23 mouse cellular contexts compared by ENCODE assay signal in the genomic region with DNA sequence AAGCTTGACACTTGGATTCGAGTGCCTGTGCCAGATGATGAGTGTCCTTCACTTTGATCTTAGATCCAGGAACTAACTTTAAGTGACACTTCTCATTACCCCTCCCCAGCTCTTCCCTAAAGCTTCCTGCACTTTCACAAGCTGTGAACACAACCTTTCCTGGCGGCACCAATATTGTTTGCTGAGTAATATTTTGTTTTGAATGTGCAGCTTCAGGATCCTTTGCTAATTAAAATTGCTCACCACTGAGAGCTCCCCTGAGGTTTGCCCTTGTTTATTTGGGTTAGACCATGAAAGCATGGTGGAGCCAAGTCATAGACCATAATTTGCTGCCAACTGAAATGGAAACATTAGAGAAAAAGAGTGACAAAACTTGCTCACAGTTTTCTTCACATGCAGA.
DNase-seq lines count a peak whose midpoint lies in the region; ATAC-seq and TF ChIP-seq lines count a peak whose summit lies in the region.
"Had no signal": no experiment of that assay in that cellular context is flagged by ENCODE, and none has a peak within 500 bp of the region (broad histone marks: within the 10 kb centered on the region; RNA-seq: fewer than 3 reads in every experiment).

No protein-coding gene starts in this region.

- DNase-seq in cerebellum, postnatal 10 days: peak; percentile 39 to 51
- peak; percentile 42 for DNase-seq in hindbrain, postnatal 0 days (ENCODE audit: low spot score)
- DNase-seq in Muller cell, postnatal 12 days (ENCODE audit: inconsistent ontology term): peak; percentile 76
- peak; percentile 39 for DNase-seq in retina, embryonic 14.5 days (ENCODE audit: low spot score)
- no peak for DNase-seq in layer of hippocampus, adult 18-20 months (ENCODE audit: low spot score in 2 of 2)
- DNase-seq: adrenal gland, postnatal 25 days; gastrocnemius, postnatal 14 days; heart, postnatal 36 days; kidney, adult 9 months; kidney, postnatal 10 days; thymus, adult 2 months; thymus, postnatal 36 days had no signal

- H3K4me3 ChIP-seq in hindbrain, postnatal 0 days (ENCODE audit: low read length): no peak overlapping the region
- H3K4me3 ChIP-seq in hindbrain, embryonic 16.5 days (ENCODE audit: low read length): no peak overlapping the region
- H3K4me3 ChIP-seq: embryonic facial prominence, embryonic 13.5 days; erythroblast, embryonic 14.5 days; heart, embryonic 10.5 days; hindbrain, embryonic 12.5 days; limb, embryonic 13.5 days; lung, embryonic 15.5 days; midbrain, embryonic 12.5 days had no signal

- H3K27me3 ChIP-seq in hindbrain, postnatal 0 days (ENCODE audit: insufficient read depth, low read length): no peaks in the 10 kb centered on the region
- H3K27me3 ChIP-seq in hindbrain, embryonic 16.5 days (replicated peaks; ENCODE audit: control insufficient read depth, insufficient read depth, low read length): no peaks in the 10 kb centered on the region
- H3K27me3 ChIP-seq: embryonic facial prominence, embryonic 13.5 days; hindbrain, embryonic 12.5 days; limb, embryonic 13.5 days; lung, embryonic 15.5 days; midbrain, embryonic 12.5 days had no signal

- 37% methylated on average over 2 of the region's 2 CpGs for WGBS in hindbrain, postnatal 0 days
- 34% methylated on average over 2 of the region's 2 CpGs for WGBS in hindbrain, embryonic 16.5 days

- peaks cover 3% of the 10 kb centered on the region; the same call in 1 of the 2 replicates for H3K4me1 ChIP-seq in hindbrain, postnatal 0 days (ENCODE audit: insufficient read depth, low read length)
- no peaks in the 10 kb centered on the region for H3K4me1 ChIP-seq in hindbrain, embryonic 16.5 days (ENCODE audit: control insufficient read depth, insufficient read depth, low read depth, low read length)
- H3K4me1 ChIP-seq: heart, embryonic 10.5 days; hindbrain, embryonic 12.5 days; limb, embryonic 13.5 days; lung, embryonic 15.5 days had no signal

- no peak overlapping the region for H3K9ac ChIP-seq in hindbrain, postnatal 0 days (replicated peaks; ENCODE audit: low read length)
- no peak overlapping the region for H3K9ac ChIP-seq in hindbrain, embryonic 16.5 days (ENCODE audit: low read depth, low read length)
- H3K9ac ChIP-seq: embryonic facial prominence, embryonic 13.5 days; hindbrain, embryonic 12.5 days; limb, embryonic 13.5 days; lung, embryonic 15.5 days; midbrain, embryonic 12.5 days had no signal

- no peak overlapping the region for H3K4me2 ChIP-seq in hindbrain, postnatal 0 days (ENCODE audit: low read depth, low read length)
- H3K4me2 ChIP-seq in hindbrain, embryonic 16.5 days (ENCODE audit: low read length): no peak overlapping the region
- H3K4me2 ChIP-seq: embryonic facial prominence, embryonic 13.5 days; hindbrain, embryonic 12.5 days; limb, embryonic 13.5 days; liver, embryonic 11.5 days; lung, embryonic 15.5 days; midbrain, embryonic 12.5 days had no signal

- TF ChIP-seq CTCF in hindbrain, postnatal 0 days (IDR thresholded peaks at IDR 0.05; ENCODE audit: low read depth): no peak

- no peak for ATAC-seq in cerebellum, adult (ENCODE audit: insufficient number of reproducible peaks, low FRiP score, low TSS enrichment)
- ATAC-seq in hindbrain, postnatal 0 days: no peak
- no peak for ATAC-seq in hindbrain, embryonic 16.5 days
- ATAC-seq: intestine, postnatal 0 days had no signal

- H3K36me3 ChIP-seq in hindbrain, postnatal 0 days (ENCODE audit: insufficient read depth, low read length): no peaks in the 10 kb centered on the region
- no peaks in the 10 kb centered on the region for H3K36me3 ChIP-seq in hindbrain, embryonic 16.5 days (ENCODE audit: control insufficient read depth, insufficient read depth, low read length)
- H3K36me3 ChIP-seq: embryonic facial prominence, embryonic 13.5 days; heart, embryonic 10.5 days; hindbrain, embryonic 12.5 days; limb, embryonic 13.5 days; lung, embryonic 15.5 days; midbrain, embryonic 12.5 days had no signal

- no peaks in the 10 kb centered on the region for H3K9me3 ChIP-seq in hindbrain, postnatal 0 days (ENCODE audit: low read length)
- no peaks in the 10 kb centered on the region for H3K9me3 ChIP-seq in hindbrain, embryonic 16.5 days (ENCODE audit: control insufficient read depth, low read length)
- H3K9me3 ChIP-seq: embryonic facial prominence, embryonic 13.5 days; heart, embryonic 10.5 days; hindbrain, embryonic 12.5 days; limb, embryonic 13.5 days; lung, embryonic 15.5 days; midbrain, embryonic 12.5 days had no signal

- no peak overlapping the region for H3K27ac ChIP-seq in hindbrain, postnatal 0 days
- H3K27ac ChIP-seq in hindbrain, embryonic 16.5 days (ENCODE audit: low read depth, low read length): no peak overlapping the region
- H3K27ac ChIP-seq: embryonic facial prominence, embryonic 13.5 days; heart, embryonic 10.5 days; hindbrain, embryonic 12.5 days; limb, embryonic 13.5 days; lung, embryonic 15.5 days; midbrain, embryonic 12.5 days had no signal

Comparison
In these comparisons a context has a peak if more than half of its experiments do, and no peak if none do; other contexts are left out.
1. DNase-seq: peak in cerebellum, postnatal 10 days (2 of 2), hindbrain, postnatal 0 days (single experiment), Muller cell, postnatal 12 days (single experiment) and retina, embryonic 14.5 days (single experiment); none in layer of hippocampus, adult 18-20 months (0 of 2).